17 mouse cellular contexts compared by ENCODE assay signal in the genomic region with DNA sequence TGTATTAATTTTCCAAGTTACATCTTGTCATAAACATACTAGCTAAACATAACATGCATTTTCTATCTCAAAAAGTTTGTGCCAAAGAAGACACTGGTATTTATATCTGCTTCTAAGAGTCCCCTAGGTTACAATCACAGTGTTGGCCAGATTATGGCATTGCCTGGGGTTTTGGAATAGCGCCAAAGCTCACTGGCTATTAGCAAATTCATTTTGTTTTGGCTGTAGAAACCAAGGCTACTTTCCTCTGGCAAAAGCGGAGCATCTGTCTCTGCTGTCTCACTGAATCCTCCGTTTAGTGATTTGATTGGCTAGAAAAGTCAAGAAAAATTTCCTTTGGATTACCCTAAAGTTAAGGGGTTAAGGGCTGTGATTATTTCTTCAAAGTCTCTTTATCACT.
DNase-seq lines count a peak whose midpoint lies in the region; ATAC-seq and TF ChIP-seq lines count a peak whose summit lies in the region.
"Had no signal": no experiment of that assay in that cellular context is flagged by ENCODE, and none has a peak within 500 bp of the region (broad histone marks: within the 10 kb centered on the region; RNA-seq: fewer than 3 reads in every experiment).

No protein-coding gene starts in this region.

- no peak for TF ChIP-seq EP300 in heart, postnatal 0 days (IDR thresholded peaks at IDR 0.05; ENCODE audit: low read depth)

- no peak overlapping the region for H3K9ac ChIP-seq in heart, postnatal 0 days (replicated peaks; ENCODE audit: low read depth, low read length)
- H3K9ac ChIP-seq in forebrain, embryonic 15.5 days (replicated peaks): no peak overlapping the region
- H3K9ac ChIP-seq: hindbrain, embryonic 14.5 days; liver, embryonic 15.5 days had no signal

- H3K27ac ChIP-seq in heart, postnatal 0 days (ENCODE audit: low read depth): no peak overlapping the region
- H3K27ac ChIP-seq in heart, embryonic 10.5 days: no peak overlapping the region
- H3K27ac ChIP-seq in forebrain, embryonic 15.5 days (replicated peaks): no peak overlapping the region
- H3K27ac ChIP-seq: hindbrain, embryonic 14.5 days; liver, embryonic 15.5 days had no signal

- WGBS in heart, postnatal 0 days: 37% methylated on average over 3 of the region's 3 CpGs
- WGBS in heart, embryonic 10.5 days: 66% methylated on average over 3 of the region's 3 CpGs
- WGBS in forebrain, embryonic 15.5 days: 37% methylated on average over 3 of the region's 3 CpGs

- peaks cover 3% of the 10 kb centered on the region; the same call in 1 of the 2 replicates for H3K4me1 ChIP-seq in heart, postnatal 0 days (ENCODE audit: control insufficient read depth, insufficient read depth)
- H3K4me1 ChIP-seq in heart, embryonic 10.5 days: no peaks in the 10 kb centered on the region
- H3K4me1 ChIP-seq in forebrain, embryonic 15.5 days: peaks cover 4% of the 10 kb centered on the region; the same call in 1 of the 2 replicates
- H3K4me1 ChIP-seq: liver, embryonic 15.5 days had no signal

- H3K4me2 ChIP-seq in heart, postnatal 0 days (ENCODE audit: low read depth, low read length): no peak overlapping the region
- H3K4me2 ChIP-seq in forebrain, embryonic 15.5 days (replicated peaks): no peak overlapping the region
- H3K4me2 ChIP-seq: hindbrain, embryonic 14.5 days; liver, embryonic 15.5 days had no signal

- no peaks in the 10 kb centered on the region for H3K9me3 ChIP-seq in heart, postnatal 0 days (replicated peaks; ENCODE audit: control insufficient read depth, low read length)
- no peaks in the 10 kb centered on the region for H3K9me3 ChIP-seq in heart, embryonic 10.5 days
- no peaks in the 10 kb centered on the region for H3K9me3 ChIP-seq in forebrain, embryonic 15.5 days
- H3K9me3 ChIP-seq: liver, embryonic 15.5 days had no signal

- no peak for TF ChIP-seq CTCF in heart, postnatal 0 days (IDR thresholded peaks at IDR 0.05; ENCODE audit: low read depth)

- no peak overlapping the region for H3K4me3 ChIP-seq in heart, postnatal 0 days (ENCODE audit: low read depth, low read length)
- H3K4me3 ChIP-seq in heart, embryonic 10.5 days: no peak overlapping the region
- no peak overlapping the region for H3K4me3 ChIP-seq in forebrain, embryonic 15.5 days
- H3K4me3 ChIP-seq: liver, embryonic 15.5 days had no signal

- no peaks in the 10 kb centered on the region for H3K27me3 ChIP-seq in heart, postnatal 0 days (ENCODE audit: control insufficient read depth, insufficient read depth, low read length)
- H3K27me3 ChIP-seq in heart, embryonic 10.5 days (ENCODE audit: insufficient read depth, poor library complexity, severe bottlenecking): no peaks in the 10 kb centered on the region
- no peaks in the 10 kb centered on the region for H3K27me3 ChIP-seq in forebrain, embryonic 15.5 days
- H3K27me3 ChIP-seq: CH12.LX; liver, embryonic 15.5 days had no signal

- ATAC-seq in heart, postnatal 0 days (ENCODE audit: insufficient read depth, low read depth): no peak
- no peak for ATAC-seq in forebrain, embryonic 15.5 days (replicated peaks)

- peak; percentile 20 to 67 for DNase-seq in adrenal gland, adult (ENCODE audit: inconsistent age in 2 of 2, low spot score in 1 of 2)
- no peak for DNase-seq in adrenal gland, postnatal 4 days (ENCODE audit: low spot score in 2 of 2)
- peak; percentile 15 for DNase-seq in heart, postnatal 0 days (ENCODE audit: low spot score)
- DNase-seq in heart, embryonic 10.5 days (ENCODE audit: low spot score): no peak
- DNase-seq in ovary, adult 18-20 months (ENCODE audit: low spot score): peak; percentile 37
- no peak for DNase-seq in ovary, postnatal 10 days (ENCODE audit: low spot score)
- DNase-seq in urinary bladder, postnatal 4 days (ENCODE audit: low spot score in 2 of 2): no peak
- DNase-seq: cerebellum, adult 11-12 months; embryo, embryonic 11 days; kidney, adult 11 months; kidney, postnatal 4 days; layer of hippocampus, postnatal 36 days; right cerebral cortex, postnatal 4 days had no signal

- no peaks in the 10 kb centered on the region for H3K36me3 ChIP-seq in heart, postnatal 0 days (replicated peaks; ENCODE audit: control insufficient read depth, insufficient read depth, low read length)
- H3K36me3 ChIP-seq in heart, embryonic 10.5 days: no peaks in the 10 kb centered on the region
- no peaks in the 10 kb centered on the region for H3K36me3 ChIP-seq in forebrain, embryonic 15.5 days
- H3K36me3 ChIP-seq: liver, embryonic 15.5 days had no signal

Comparison
In these comparisons a context has a peak if more than half of its experiments do, and no peak if none do; other contexts are left out.
1. DNase-seq: peak in adrenal gland, adult (2 of 2), heart, postnatal 0 days (single experiment) and ovary, adult 18-20 months (single experiment); none in adrenal gland, postnatal 4 days (0 of 2), heart, embryonic 10.5 days (single experiment), ovary, postnatal 10 days (single experiment) and urinary bladder, postnatal 4 days (0 of 2).